Mouse (Mus musculus) olfactory bulb, adult 2 months (tissue): ENCODE data around the gene Tarbp1.

Source experiments
- CTCF ChIP-seq: fragments of 200-500 bp; IDR thresholded peaks from 2 replicates; pipeline ENCODE4 v1.5.1; 2012; ENCODE audit warnings: low read depth, mild to moderate bottlenecking, low read length, moderate library complexity; ENCODE audit not compliant: insufficient read depth
- POLR2A ChIP-seq: fragments of 200-500 bp; IDR thresholded peaks from 2 replicates; pipeline ENCODE4 v1.6.1; 2012; ENCODE audit warnings: mild to moderate bottlenecking, low read depth, low read length, moderate library complexity; ENCODE audit not compliant: insufficient read depth

DNA sequence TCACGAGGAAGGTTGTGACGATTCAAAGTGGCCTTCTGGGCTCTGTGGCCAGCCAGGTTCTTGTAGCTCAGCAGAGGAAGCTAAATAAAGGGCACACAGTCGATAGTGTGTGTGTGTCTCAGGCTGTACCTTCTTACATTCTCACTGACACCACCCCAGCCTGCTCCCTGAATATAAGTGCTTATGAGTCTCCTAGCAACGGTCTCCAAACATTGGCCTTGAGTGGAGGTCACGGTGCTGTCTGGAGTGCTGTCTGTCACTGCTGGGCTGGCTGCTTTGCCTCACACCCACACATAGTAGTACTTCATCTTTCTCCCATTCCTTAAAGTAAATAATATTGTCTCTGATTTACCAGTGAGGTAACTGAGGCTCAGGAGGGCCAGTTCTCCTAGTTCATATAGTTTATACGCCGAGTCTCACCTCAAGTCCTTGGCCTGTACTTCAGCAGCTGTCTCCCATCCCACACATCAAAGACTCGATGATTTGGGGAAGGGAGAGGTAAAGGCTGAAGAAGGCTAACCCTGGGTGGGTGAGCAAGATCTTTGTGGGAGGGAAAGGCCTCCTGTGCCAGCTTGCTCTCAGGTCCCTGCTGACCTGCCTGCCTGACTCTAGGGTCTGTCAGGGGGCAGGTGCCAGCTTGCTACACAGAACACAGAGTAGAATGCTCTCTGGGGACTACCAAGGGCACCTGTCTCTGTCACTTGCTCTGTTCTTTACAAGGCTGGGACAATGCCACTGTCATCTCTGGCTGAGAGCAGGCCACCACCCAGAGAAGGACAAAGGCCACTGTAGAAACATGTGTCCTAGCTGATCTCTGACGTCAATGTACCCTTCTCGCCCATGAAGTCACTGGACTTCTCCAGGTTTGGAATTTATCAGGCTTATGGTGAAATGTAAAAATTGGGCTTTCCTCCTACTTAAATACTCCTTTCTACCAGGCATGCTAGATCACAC lies 39.4 kb upstream of the Tarbp1 start:
- TF ChIP-seq CTCF (no peak), POLR2A (no peak)
